Mouse (Mus musculus): ENCODE measurements around the gene Plxnd1.
A peak's percentile ranks its signal among the peaks of the same experiment; 100 is the strongest.

Gene Plxnd1

DNA sequence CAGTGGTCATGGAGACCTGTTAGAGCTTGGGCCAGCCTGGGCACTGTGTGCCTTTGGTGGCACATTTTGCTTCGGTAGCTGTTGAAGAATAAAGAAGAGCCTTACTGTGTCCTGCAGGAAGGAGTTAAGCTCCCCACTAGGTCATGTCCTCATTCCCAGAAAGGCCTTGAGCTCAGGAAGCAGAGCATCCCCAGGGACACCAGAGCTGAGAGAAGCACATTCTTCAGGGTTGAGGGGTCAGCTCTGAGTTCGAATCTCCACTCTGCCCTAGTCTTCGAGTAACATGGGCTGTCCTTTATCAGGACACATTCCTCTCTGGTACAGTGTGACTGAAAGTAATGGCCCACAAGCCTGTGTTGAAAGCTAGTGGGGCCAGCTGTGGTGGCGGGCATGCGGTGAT lies 74.9 kb downstream of the Plxnd1 start:
- DNase-seq (ENCODE audit: low spot score in 2 of 2), result no peak

GRCm38 (mm10) chr6:115918615-115919014 lies 76.2 kb downstream of the Plxnd1 start:
- no peak for DNase-seq (ENCODE audit: low spot score in 2 of 2)

- no peak for DNase-seq (ENCODE audit: low spot score in 2 of 2)
These were observed 78.2 kb downstream of the Plxnd1 start for GRCm38 (mm10) chr6:115916611-115917010.

DNA sequence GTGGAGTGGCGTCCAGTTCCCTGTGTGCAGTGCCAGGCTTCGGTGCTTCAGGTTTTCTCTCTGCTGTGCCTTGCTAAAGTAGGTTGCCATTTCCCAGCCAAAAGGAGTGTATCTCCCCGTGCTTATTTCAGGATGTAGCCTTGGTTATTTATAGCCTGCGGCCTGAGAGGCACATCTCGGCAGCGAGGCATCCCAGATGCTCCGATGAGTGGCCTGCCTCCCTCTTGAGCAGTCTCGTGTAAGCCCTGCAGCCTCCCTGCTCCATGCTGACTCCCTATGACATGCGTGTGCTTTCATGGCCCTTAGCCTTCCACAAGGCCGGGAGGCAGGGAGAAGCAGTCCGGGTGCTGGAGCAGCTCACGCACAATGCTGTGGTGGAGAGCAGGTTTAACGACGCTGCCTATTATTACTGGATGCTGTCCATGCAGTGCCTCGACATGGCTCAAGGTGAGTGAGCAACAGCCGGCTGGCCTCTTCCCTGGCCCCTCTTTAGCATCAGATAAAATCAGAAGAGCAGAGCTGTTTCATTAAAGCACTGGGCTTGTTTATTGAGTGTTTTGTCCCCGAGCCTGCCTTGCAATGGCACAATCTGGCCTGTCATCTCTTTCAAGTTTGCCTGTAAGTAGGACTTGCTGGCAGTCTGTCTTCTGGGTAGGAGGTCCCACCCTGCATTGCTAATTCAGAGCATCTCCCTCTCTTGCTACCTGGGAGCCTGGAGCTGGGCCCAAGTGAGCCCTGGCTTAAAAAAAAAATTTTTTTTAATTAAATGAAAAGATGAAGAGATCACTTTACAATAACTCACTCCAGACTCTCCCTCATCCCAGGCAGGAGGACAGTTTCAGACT lies 79.0 kb downstream of the Plxnd1 start:
- peak; percentile 62 to 79 for DNase-seq (ENCODE audit: low spot score in 2 of 2)

GRCm38 (mm10) chr6:115914511-115915202 lies 80.1 kb downstream of the Plxnd1 start:
- DNase-seq (ENCODE audit: low spot score in 2 of 2), result peak; percentile 65 to 80

GRCm38 (mm10) chr6:115913482-115913881 lies 81.3 kb downstream of the Plxnd1 start:
- peak in 1 of 2 experiments; percentile 72 for DNase-seq (ENCODE audit: low spot score in 2 of 2)

DNA sequence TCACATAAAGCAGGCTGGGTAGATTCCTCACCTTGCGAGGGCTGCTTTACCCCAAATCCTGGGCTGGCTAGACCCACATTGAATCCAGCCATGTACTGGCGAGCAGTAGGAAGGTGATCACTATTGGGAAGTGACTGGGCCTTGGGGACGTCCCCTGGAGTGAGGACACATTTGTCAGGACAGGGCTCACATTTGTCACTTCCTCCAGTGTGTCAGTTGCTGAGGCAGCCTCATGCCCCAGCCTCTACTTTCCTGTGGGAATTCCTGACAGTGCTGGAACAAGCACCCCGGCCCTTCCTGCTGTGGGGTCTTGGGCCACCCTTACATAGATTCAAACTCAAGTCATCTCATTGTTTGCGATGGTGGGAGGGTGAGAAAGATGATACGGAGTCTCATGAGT lies 83.0 kb downstream of the Plxnd1 start:
- no peak for DNase-seq (ENCODE audit: low spot score in 2 of 2)

- DNase-seq (ENCODE audit: low spot score in 2 of 2), result no peak
These were observed 84.9 kb downstream of the Plxnd1 start for GRCm38 (mm10) chr6:115909940-115910339.

- DNase-seq (ENCODE audit: low spot score in 2 of 2), result no peak
These were observed 85.8 kb downstream of the Plxnd1 start for GRCm38 (mm10) chr6:115909052-115909451.

- DNase-seq (ENCODE audit: low spot score in 2 of 2), result no peak
These were observed 86.3 kb downstream of the Plxnd1 start for GRCm38 (mm10) chr6:115908421-115908982.

DNA sequence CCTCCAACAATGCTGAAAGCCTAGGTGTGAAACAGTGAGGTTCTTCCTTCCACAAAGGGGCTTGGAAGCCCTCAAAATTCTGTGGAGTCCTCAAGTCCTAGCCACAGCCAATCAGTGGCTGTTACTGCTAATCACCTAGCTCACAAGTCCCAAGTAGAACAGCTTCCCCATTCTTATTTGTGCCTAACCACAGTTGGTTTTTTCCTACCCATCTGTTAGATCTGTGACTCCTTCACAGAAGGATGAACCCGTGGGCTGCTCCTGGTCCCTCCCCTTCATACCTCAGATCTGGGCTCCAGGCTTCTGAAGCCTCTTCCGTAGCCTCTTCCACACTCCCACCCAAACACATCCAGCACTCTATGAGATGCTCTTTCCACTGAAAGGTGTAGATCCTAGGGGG lies 87.9 kb downstream of the Plxnd1 start:
- no peak for DNase-seq (ENCODE audit: low spot score in 2 of 2)

- DNase-seq (ENCODE audit: low spot score in 2 of 2), result no peak
These were observed 88.3 kb downstream of the Plxnd1 start for GRCm38 (mm10) chr6:115906455-115906854.

DNA sequence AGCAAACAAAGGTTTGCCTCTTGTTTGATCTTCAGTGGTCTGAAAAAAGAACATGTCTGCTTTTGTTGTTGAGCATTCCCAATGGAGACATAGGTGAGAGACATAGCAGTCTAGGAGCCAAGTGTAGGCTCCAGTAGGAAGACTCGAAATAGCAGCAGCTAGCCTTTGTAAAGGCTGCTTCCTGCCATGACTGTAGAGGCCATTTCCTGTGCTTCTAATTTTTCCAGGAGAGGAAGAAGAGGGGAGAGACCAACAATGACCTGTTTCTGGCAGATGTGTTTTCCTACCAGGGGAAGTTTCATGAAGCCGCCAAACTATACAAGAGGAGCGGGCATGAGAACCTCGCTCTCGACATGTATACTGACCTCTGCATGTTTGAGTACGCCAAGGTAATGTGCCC lies 89.2 kb downstream of the Plxnd1 start:
- DNase-seq (ENCODE audit: low spot score in 2 of 2), result no peak

Data from right cerebral cortex, postnatal 10 days (tissue).